Mouse (Mus musculus) midbrain, embryonic 11.5 days (tissue): ENCODE measurements around the gene Mark1. TPM values are rescaled to one million over a fixed set of nuclear protein-coding genes. Genes with fewer than 3 reads are reported as not detected.
A peak's percentile ranks its signal among the peaks of the same experiment; 100 is the strongest.

ENCODE experiments used
- ATAC-seq: fragments of 200-750 bp; cut with Nextera tagmentation; 2 replicates; pipeline ENCODE4 v1.8.0; 2017; ENCODE audit warnings: moderate TSS enrichment, moderate library complexity; ENCODE audit not compliant: low FRiP score
- DNase-seq: peaks from one replicate; pipeline ENCODE4 v3.0.0; 2015; ENCODE audit warnings: low spot score; ENCODE audit errors: missing footprints
- H3K27ac ChIP-seq: fragments of 300-500 bp; sonication (generic); 2 replicates; pipeline ENCODE4 v1.5.1; 2014; ENCODE audit warnings: low read depth, low read length
- H3K27me3 ChIP-seq: fragments of 300-500 bp; sonication (generic); 2 replicates; pipeline ENCODE4 v1.6.1; 2014; ENCODE audit warnings: mild to moderate bottlenecking, low read length, moderate library complexity, mixed read lengths; ENCODE audit not compliant: control insufficient read depth, insufficient read depth
- H3K36me3 ChIP-seq: fragments of 300-500 bp; sonication (generic); 2 replicates; pipeline ENCODE4 v1.6.1; 2014; ENCODE audit warnings: mild to moderate bottlenecking, low read length, moderate library complexity, mixed read lengths; ENCODE audit not compliant: control insufficient read depth, insufficient read depth
- H3K4me1 ChIP-seq: fragments of 300-500 bp; sonication (generic); 2 replicates; pipeline ENCODE4 v1.6.1; 2014; ENCODE audit warnings: low read length; ENCODE audit not compliant: control insufficient read depth, insufficient read depth
- H3K4me2 ChIP-seq: fragments of 300-500 bp; sonication (generic); 2 replicates; pipeline ENCODE4 v1.6.1; 2014; ENCODE audit warnings: mild to moderate bottlenecking, moderate library complexity
- H3K4me3 ChIP-seq: fragments of 300-500 bp; sonication (generic); 2 replicates; pipeline ENCODE4 v1.5.1; 2014; ENCODE audit warnings: low read depth, low read length
- H3K9ac ChIP-seq: fragments of 300-500 bp; sonication (generic); 2 replicates; pipeline ENCODE4 v1.6.1; 2014; ENCODE audit warnings: low read length
- H3K9me3 ChIP-seq: fragments of 300-500 bp; sonication (generic); 2 replicates; pipeline ENCODE4 v1.6.1; 2016; ENCODE audit warnings: low read length; ENCODE audit not compliant: control insufficient read depth
- WGBS: fragments of 180-500 bp; shearing (Covaris S2); extraction: QIAGEN DNeasy Blood & Tissue Kit; methylation state at CpG from one replicate; pipeline ENCODE4 v1.1.7; 2014; 5-methylcytosine and 5-hydroxymethylcytosine counted together
- polyA plus RNA-seq: library from polyadenylated mRNA; unstranded; fragments of >200 nt; fragmentation: Nextera tagmentation; extraction: Ambion mirVana; gene quantifications from 2 replicates; pipeline ENCODE4 v1.2.1, GENCODE M21; 2014

The Mark1 gene
- polyA plus RNA-seq, 1 experiment from 2014 or later = 5.3 TPM

DNA sequence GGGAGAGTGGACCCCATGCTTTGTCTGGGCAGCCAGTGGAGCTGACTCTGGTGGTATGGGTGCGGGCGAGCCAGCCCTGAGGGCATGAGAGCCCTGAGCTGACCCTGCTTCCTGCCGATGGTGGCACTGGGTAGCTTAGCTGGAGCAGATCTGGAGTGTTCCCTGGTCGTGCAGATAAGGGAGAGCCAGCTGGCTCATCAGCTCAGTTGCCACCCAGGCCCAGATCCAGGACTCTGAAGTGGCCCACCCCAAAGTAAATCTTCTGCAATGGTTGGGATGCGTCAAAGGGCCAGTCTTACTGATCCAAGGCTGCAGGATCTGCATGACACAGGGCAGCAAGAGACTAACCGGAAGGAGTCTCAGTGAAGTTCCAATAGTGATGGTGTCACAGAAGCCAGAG, 109.9 kb downstream of the Mark1 start:
- Histone ChIP-seq H3K27me3 (no peaks in the 10 kb centered on the region), H3K36me3 (no peaks in the 10 kb centered on the region), H3K9me3 (no peaks in the 10 kb centered on the region), H3K4me3 (no peak overlapping the region), H3K4me2 (no peak overlapping the region), H3K4me1 (no peaks in the 10 kb centered on the region), H3K9ac (no peak overlapping the region), H3K27ac (no peak overlapping the region)
- 96% methylated on average over 6 of the region's 6 CpGs for WGBS
- DNase-seq (peak; percentile 76), ATAC-seq (no peak)

DNA sequence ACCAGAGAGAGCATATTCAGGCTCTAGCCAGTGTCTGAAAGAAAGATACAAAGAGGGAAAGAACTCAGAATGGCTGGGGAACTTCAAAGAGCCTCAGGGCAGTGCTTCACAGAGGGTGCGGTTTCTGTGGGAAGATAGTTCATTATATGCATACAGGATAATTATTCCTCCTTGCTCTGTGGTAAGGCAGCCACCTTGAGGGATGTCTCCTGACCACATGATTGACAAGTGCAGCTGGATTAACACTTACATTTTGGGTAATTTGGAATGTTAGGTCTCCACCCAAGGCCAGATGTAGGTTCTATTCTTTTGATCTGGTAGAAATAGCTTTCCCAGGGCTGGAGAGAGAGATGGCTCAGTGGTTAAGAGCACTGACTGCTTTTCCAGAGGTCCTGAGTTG, 113.2 kb downstream of the Mark1 start:
- ATAC-seq = no peak
- DNase-seq = peak; percentile 49
- H3K27ac ChIP-seq = no peak overlapping the region
- H3K36me3 ChIP-seq = no peaks in the 10 kb centered on the region
- H3K4me3 ChIP-seq = no peak overlapping the region
- no peak overlapping the region for H3K4me2 ChIP-seq
- H3K9ac ChIP-seq = no peak overlapping the region
- no peaks in the 10 kb centered on the region for H3K9me3 ChIP-seq
- WGBS = 67% methylated on average over 1 of the region's 1 CpGs
- H3K27me3 ChIP-seq = peaks cover 28% of the 10 kb centered on the region
- peaks cover 3% of the 10 kb centered on the region for H3K4me1 ChIP-seq

DNA sequence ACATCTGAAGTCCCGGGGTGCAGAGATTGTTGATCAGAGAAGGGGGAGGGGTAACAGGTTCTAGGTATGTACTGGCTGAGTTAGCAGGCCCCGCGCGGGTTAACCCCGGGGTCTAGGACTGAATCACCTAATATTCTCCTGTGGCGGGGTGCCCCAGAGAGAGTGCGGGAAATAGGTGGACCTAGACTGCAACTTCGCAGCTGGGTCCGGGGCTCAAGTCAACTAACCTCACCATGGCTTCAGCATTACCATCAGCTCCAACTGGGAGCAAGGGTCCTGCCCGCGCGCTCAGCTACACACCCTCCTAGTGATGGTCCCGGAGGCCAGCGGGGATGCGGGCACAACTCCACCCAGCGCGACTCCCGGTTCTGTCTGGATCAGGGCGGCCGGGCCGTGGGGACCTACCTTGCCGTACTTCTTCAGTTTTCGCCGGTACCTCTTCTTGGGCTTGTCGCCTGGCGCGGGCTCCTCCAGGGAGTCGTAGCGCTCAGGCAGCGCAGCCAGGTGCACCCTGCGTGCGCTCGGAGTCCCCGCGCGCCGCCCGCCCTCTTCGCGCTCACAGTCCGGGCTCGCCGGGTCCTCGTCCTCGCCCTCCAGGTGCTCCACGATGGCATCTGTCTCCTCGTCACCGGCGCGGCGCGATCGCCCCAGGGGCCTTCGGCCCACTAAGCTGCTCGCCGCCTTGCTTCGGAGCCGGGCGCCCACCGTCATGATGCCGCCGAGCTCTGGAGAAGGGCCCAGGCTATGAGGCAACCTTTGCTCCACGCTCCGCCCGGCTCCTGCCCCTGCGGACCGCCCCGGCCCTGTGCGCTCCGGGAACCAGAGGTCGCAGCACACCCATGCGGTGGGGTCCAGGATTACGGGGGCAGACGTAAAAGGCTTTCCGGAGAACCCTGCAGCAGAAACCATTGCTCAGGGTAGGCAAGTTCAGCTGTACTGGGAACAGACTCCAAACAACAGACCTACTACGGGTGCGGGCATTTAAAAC, 116.8 kb downstream of the Mark1 start, which contains the start of gene C130074G19Rik:
TSS of gene C130074G19Rik (minus strand) at position 938 of the 988 bp plus-strand sequence.
- DNase-seq (peak; percentile 92), ATAC-seq (peak; percentile 73)
- Histone ChIP-seq H3K4me1 (peaks cover 3% of the 10 kb centered on the region), H3K4me2 (peak within 1 kb of the TSS; percentile 72), H3K9me3 (no peaks in the 10 kb centered on the region), H3K36me3 (no peaks in the 10 kb centered on the region), H3K9ac (peak within 1 kb of the TSS; percentile 42; the same call in 1 of the 2 replicates), H3K27ac (no peak within 1 kb of the TSS), H3K4me3 (peak within 1 kb of the TSS; percentile 39), H3K27me3 (peaks cover 28% of the 10 kb centered on the region)
- 3% methylated on average over 77 of the region's 77 CpGs for WGBS

DNA sequence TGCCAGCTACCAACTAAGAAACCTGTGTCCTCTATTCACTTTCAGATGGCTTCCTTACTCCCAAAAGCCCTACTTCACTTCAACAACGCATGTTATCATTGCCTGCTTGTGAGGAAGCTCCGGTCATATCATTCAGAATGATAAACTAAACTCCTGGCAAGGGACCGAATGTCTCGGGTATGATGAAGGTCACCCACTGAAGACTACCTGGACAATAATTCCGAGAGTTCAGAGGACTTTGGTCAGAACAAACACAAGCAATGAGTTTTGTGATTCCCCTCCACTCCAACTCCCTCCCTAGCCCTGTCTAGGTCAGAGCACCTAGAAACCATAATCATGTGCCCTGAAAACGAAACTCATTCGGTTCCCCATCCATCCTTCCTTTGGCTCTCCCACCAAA, 117.5 kb downstream of the Mark1 start:
- ATAC-seq (no peak), DNase-seq (no peak)
- no peak overlapping the region for H3K4me2 ChIP-seq
- H3K9ac ChIP-seq = no peak overlapping the region
- peaks cover 3% of the 10 kb centered on the region for H3K4me1 ChIP-seq
- no peaks in the 10 kb centered on the region for H3K36me3 ChIP-seq
- WGBS = 70% methylated on average over 7 of the region's 7 CpGs
- no peak overlapping the region for H3K4me3 ChIP-seq
- no peaks in the 10 kb centered on the region for H3K9me3 ChIP-seq
- H3K27me3 ChIP-seq = peaks cover 28% of the 10 kb centered on the region
- no peak overlapping the region for H3K27ac ChIP-seq

DNA sequence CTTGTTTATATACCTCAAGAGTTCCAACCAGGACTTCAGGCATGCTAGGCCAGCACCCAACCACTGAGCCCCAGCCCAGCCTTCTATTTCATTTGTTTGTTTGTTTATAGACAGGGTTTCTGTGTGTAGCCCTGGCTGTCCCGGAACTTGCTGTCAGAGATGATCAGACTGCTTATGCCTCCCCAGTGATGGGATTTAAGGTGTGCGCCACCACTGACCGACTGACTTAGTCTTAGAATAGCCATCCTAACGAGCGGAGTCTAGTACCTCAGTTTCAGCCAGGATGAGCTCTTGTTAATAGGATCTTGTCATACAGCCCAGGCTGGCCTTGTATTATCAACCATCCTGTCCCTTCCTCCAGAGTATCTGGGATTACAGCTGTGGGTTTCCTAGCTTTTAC, 118.2 kb downstream of the Mark1 start:
- WGBS = 81% methylated on average over 5 of the region's 5 CpGs
- Histone ChIP-seq H3K36me3 (no peaks in the 10 kb centered on the region), H3K27me3 (peaks cover 28% of the 10 kb centered on the region), H3K4me1 (peaks cover 3% of the 10 kb centered on the region), H3K4me3 (no peak overlapping the region), H3K27ac (no peak overlapping the region), H3K9ac (no peak overlapping the region), H3K4me2 (no peak overlapping the region), H3K9me3 (no peaks in the 10 kb centered on the region)
- DNase-seq (peak; percentile 68), ATAC-seq (no peak)

DNA sequence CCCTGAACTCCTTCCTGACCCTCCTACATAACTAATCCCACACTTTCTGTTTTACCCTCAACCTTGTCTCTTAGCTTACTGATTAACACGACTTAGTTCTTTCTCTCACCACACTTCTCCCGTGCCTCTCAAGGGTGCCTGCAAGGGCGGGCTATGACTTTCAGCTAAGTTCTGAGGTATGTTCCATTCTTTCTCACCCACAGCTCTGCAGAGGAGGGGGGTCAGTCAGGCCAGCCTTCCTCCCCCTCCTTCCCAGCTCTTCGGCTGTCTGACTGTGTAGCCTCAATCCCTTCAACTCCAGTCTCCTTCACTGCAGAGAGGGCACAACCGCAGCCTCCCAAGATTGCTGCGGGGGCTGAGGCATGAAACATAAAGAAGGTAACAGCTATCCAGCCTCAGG, 120.5 kb downstream of the Mark1 start:
- H3K27ac ChIP-seq = no peak overlapping the region
- peaks cover 3% of the 10 kb centered on the region for H3K4me1 ChIP-seq
- 83% methylated on average over 6 of the region's 6 CpGs for WGBS

DNA sequence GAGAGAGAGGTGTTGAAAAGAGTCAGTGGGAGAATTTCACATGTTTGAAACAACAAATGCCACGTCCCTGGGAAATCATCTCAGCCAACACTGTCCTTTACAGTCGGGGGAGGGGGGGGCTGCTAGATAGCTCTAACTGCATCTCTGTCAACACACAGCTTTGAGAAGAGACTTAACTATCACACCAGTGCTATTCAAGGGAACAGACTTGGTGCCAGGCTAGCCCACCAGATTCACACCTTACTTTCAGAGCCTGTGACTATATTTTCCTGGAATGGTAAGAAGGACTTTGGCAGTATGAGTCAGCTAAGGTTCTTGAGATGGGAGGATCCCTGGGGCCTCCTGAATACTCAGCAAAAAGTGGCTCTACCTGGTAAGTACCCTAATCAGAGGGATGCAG, 122.1 kb downstream of the Mark1 start:
- Histone ChIP-seq H3K36me3 (no peaks in the 10 kb centered on the region), H3K4me2 (no peak overlapping the region), H3K4me3 (no peak overlapping the region), H3K4me1 (no peaks in the 10 kb centered on the region), H3K27ac (no peak overlapping the region), H3K9me3 (no peaks in the 10 kb centered on the region), H3K27me3 (peaks cover 11% of the 10 kb centered on the region), H3K9ac (no peak overlapping the region)
- 75% methylated on average over 2 of the region's 2 CpGs for WGBS
- no peak for ATAC-seq
- peak; percentile 56 for DNase-seq

More for the DNA sequence above, 120.5 kb downstream of the Mark1 start:
- ATAC-seq = no peak
- Histone ChIP-seq H3K9ac (no peak overlapping the region), H3K27me3 (peaks cover 26% of the 10 kb centered on the region), H3K9me3 (no peaks in the 10 kb centered on the region), H3K4me3 (no peak overlapping the region), H3K4me2 (no peak overlapping the region), H3K36me3 (no peaks in the 10 kb centered on the region)
- DNase-seq = no peak

DNA sequence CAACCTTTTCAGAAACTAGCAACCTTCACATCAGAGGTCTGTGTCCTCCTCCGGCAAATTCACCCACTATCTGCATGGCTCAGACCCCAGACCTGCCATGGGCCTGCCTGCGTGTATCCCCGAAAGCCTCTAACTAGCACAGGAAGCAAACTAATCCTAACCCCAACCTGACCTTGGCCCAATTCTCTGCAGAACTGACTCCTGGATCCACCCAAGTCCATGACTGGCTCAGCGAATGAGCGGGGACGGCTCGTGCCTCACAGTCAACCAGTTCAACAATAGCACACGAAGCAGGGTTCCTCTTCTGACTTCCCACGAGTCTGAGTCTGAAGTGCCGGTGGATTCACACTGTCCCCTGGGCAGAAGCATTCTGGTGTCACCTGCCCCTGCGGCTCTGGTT, 125.5 kb downstream of the Mark1 start:
- Histone ChIP-seq H3K9ac (no peak overlapping the region), H3K27me3 (no peaks in the 10 kb centered on the region; the same call in 1 of the 2 replicates), H3K4me1 (no peaks in the 10 kb centered on the region), H3K36me3 (no peaks in the 10 kb centered on the region), H3K9me3 (no peaks in the 10 kb centered on the region), H3K4me2 (no peak overlapping the region), H3K4me3 (no peak overlapping the region), H3K27ac (no peak overlapping the region)
- no peak for DNase-seq
- 83% methylated on average over 11 of the region's 11 CpGs for WGBS
- no peak for ATAC-seq

DNA sequence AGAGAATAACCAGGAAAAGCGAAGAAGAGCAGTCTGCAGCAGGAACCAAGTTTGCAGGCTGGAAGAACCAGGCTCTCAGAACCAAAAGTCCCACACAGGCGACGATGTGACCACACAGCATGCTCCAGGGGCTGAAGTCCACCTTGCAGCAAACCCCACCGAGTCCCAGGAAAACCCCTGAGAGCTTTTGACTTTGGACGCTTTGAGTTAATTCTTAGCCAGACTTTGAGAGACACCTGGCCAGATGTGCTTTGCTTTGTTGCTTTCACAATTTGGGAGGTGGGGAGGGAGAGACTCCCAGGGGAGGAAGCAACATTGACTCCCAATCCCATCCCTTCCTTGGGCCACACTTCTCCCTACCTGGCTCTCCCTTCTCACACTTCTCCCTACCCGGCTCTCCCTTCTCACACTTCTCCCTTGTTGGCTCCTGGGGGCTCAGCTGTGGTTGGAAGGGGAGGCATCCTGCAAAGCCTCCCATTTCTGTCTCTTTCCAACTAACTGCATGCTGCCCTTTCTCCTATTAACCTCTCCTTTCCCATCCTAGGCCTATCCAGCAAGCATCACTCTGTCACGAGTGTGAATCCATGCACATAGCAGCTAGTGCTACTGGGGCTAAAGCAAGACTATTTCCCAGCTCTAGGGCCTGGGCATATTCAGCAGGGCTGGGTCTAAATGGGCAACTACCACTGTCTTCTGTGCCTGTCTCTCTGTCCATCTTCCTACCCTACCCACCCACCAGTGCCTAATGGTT, 127.1 kb downstream of the Mark1 start:
- no peak overlapping the region for H3K4me2 ChIP-seq
- no peaks in the 10 kb centered on the region for H3K9me3 ChIP-seq
- H3K27ac ChIP-seq = no peak overlapping the region
- no peaks in the 10 kb centered on the region for H3K36me3 ChIP-seq
- WGBS = 83% methylated on average over 7 of the region's 7 CpGs
- no peaks in the 10 kb centered on the region; the same call in 1 of the 2 replicates for H3K27me3 ChIP-seq
- no peak for ATAC-seq
- no peak overlapping the region for H3K9ac ChIP-seq
- no peak for DNase-seq
- H3K4me3 ChIP-seq = no peak overlapping the region
- H3K4me1 ChIP-seq = no peaks in the 10 kb centered on the region
